Mouse (Mus musculus): ENCODE measurements at regions not wholly inside any gene's neighbourhood (a gene's known extent, or its start where the extent isn't known, plus 50 kb on each side); places are given as distances from the start of the nearest gene placed in this dataset.

DNA sequence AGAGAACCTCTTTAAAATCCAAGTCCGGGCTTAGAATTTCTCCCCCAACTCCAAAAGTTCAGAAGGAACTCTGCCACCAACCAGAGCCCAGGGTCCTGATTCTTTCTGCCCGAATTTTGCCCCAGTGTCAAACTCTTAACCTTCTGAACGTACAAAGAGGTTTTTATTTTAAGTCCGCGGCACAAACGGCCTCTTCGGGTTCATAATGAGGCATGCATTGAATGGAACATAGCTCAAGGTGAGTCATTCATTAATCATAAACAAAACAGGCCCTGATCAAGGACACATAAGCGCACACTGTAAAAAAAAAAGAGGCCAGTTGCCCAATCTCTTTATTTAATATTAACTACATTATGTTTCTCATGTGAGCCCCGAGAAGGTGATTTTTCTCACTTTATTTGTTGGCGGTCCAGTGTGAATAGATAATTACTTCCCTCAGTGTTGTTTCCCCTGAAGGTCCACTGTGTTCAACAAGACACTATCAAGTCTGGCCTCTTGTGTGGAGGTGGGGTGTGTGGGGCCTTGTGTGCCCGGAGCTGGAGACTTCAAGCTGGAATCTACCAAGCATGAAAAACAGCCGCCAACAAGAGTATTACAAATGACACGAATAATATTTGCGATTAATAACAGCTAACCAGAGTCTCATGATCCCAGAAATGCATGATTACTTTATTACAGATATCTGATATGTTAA is 241.1 kb upstream of the Sall1 start:
- DNase-seq (ENCODE audit: low read depth, low spot score), result no peak

DNA sequence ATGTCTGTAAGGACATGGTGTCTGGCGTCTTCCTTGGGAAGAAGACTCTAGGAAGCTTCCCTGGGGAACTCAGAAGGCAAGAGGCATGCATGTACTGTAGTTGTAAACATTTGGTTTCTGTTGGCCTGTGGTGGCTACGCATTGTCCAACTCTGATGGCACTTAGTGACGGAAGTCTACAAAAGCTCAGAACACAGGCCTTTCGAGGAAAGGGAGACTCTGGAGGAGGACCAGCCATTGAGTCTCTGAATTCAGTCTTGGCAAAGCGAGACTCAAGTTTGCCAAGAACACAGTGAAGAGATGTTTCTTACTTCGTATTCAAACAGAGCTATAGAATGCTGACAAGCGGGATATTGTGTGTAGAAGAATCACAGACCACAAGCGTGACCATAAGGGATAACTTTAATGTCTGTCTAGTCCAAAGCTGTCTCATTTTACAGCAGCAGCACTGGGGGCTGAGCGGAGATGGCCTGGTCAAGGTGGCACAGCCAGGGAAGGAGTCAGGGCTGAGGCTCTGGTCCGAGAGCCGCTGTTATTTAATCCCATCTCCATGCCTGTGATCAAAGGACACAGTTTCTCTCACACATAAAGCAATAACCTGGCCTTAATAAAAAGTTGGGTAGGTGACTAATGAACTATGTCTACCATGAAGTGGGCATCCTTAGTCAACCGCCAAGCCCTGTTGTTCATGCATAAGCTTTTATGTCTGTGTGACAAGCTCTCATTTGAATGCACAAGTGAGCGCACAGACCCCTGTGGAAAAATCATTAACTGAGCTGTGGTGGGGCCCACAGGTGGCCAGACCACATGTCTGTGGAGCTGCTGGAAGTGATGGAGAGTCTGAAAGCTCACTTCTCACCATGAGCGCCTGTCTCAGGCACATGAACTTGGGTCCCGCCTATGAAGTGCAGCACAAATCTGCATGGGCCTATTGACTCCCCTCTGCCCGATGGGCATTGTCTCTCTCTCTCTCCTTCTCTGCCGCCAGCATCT is 239.4 kb upstream of the Sall1 start:
- DNase-seq (ENCODE audit: low read depth, low spot score), result no peak

DNA sequence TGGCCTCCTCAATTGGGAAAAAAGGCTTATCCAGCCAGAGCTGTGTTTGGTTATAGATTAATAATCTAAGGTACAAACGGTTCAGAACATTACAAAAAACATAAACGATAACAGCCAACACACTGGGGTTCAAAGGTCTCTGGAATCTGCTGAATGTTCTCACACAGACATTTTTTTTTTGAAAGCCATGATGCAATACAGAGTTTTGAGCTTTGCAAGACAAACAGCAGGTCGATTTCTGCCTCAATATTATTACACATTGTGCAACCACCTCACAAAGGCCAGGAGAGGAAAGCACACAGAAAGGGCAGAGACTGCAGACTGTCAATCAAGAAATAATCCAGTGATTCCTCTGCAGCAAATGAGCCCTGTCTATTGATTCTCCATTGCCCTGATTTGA is 235.9 kb upstream of the Sall1 start:
- no peak for DNase-seq (ENCODE audit: low read depth, low spot score)

DNA sequence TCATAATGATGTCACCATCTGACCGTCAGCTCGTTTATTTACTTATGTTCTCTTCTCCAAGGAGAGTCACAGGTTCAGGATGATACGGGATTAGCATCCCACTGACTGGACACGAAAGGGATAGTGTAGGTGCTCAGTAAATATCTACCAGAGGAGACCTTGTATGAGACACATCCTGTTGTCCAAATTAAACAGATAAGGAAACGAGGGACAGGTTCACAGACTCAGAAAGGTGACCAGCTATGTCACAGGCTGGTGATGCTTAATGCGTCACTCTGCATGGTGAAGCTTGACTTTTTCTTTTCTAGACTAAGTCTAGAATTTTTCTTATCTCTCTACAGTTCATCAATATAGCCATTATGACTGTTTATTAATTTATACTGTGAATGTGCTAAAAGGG is 235.2 kb upstream of the Sall1 start:
- no peak for DNase-seq (ENCODE audit: low read depth, low spot score)

DNA sequence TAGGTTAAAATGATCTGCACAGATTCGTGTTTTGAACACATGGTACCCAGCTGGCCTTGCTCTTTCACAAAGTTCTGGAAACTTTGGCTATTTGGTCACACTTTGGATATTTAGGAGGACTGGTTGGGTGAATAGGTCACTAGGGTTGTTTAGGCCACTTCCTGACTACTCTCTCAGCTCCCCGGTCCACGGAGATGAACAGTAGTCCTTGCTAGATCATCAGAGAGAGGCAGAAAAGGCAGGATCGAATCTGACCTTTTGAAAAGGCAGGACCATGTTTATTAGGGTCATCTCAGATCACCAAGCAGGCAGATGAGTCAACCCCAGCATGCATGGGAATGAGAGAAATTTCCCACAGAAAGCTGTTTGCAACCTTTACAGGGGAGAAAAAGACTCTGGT is 229.3 kb upstream of the Sall1 start:
- DNase-seq (ENCODE audit: low read depth, low spot score), result no peak

DNA sequence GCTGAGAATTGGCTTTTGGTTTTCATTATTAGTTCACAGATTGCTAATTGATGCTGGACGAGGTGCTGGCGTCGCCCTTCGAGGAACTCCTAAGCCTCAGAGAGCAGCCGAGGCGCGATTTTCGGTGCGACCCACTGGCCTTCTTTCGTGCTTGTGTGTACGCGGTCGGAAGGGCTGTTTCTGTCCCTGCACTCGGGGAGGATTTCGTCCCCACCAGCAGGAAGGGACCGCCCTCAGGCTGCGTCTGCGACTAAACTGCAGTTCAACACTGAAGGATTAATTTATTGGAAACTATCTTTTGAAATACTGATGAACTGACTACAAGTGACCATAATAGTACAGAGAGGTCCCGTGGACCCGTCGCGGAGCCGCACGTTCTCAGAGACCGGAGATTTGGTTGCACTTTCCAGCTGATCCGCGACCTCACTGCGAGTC is 228.4 kb upstream of the Sall1 start:
- peak; percentile 29 for DNase-seq (ENCODE audit: low read depth, low spot score)

DNA sequence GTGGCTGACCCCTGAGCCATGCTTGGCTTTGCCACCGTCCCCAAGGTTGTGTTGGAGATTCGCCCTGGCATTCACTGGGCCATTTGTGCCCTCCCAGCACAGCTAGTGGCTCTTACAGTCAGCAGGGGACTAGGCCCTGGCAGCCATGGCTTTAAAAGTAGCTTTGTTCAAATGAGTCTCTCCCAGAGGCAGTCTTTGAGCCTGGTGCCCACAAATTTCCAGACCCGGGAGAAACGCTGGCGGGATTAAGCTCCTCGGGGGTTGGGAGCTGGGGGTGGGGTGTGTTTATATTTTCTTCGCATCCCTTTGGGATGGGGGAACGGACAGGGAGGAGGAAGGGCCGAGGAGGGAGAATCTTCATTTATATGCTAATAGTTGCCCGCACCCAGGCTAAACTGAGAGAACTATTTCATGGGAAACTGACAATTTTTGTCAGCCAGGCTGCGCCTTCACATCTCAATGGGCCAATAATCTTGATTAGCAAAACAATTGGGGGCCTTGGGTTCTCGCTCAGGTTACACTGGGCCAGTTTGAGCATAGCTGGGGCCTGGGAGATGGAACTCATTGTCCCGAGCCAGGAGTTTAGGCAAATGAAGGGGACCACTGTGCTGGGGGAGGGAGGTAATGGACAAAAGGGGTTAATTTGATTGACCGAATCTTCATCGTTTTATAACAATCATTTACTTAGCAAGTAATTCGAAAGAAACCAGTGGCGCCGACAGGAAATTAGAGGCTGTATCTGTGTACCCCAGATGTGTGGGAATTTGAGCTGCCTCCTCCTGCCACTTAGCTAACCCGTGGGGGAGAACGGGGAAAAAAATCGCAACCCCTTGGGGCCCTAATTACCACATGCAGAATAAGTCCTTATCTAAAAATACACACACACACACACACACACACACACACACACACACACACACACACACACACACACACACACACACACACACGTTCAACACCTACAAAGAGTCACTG is 227.7 kb upstream of the Sall1 start:
- peak; percentile 70 for DNase-seq (ENCODE audit: low read depth, low spot score)

DNA sequence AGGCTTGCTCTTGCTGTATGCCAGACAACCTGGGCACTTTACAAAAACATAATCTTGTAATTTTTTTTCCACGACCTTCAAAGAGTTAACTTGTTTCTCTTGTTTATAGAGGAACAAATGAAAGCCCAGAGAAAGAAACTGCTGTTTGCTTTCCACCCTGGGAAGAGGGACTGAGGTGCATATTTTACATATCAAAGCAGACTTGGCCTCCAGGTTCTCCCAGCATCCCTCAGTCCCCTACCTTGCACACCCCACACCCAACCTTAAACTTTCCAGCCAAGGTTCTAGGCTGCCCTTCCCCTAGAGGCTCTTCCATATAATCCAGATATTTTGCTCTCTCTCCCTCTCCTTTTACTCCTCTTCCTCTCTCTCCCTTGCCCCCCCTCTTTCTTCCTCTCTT is 226.0 kb upstream of the Sall1 start:
- DNase-seq (ENCODE audit: low read depth, low spot score), result peak; percentile 18

DNA sequence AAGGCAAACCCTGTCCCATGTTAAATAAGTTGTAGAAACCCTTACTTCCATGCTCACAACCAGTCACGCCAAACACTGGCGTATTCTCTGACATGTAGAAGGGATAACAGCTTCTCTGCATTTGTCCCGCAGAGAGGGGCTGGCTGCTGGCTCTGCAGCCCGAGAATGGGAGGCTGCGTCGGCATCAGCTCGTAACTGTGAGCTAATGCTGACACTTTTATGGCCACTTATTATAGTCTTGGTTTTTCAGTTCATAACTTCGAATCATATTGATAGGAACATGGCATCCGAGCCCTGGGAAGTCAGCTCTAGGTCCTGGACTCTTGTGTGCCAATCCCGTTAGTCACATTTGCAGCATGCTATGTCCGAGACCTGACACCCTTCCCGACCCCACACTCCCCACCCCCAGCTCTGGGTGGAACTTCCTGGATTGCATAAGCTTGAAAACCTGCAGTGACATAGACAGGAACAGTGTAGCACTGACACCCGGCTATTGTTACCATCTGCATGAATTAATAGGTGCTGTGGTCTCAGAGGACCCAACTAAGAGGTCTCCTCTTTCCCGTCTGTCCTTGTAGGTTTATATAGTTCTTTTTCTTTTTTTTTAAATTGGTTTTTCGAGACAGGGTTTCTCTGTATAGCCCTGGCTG is 217.3 kb upstream of the Sall1 start:
- DNase-seq (ENCODE audit: low read depth, low spot score), result no peak

DNA sequence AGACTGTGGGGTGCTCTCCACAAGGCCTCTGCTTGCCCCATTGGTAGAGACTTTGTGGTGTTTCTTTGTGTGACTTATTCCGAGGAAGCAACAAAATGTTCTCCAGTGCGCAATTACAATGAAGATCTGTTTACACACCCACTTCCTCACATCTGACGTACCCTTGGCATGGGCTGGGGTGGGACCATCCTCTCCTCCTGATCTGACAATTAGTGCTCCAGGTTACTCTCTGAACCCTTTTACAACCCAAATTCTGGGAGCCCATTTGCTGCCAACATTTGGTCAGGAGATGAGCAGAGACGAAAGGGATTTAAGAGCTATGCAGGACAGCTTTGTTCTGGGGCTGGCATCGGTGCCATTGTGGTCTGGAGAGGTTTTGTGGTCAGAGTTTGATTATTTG is 215.9 kb upstream of the Sall1 start:
- no peak for DNase-seq (ENCODE audit: low read depth, low spot score)

DNA sequence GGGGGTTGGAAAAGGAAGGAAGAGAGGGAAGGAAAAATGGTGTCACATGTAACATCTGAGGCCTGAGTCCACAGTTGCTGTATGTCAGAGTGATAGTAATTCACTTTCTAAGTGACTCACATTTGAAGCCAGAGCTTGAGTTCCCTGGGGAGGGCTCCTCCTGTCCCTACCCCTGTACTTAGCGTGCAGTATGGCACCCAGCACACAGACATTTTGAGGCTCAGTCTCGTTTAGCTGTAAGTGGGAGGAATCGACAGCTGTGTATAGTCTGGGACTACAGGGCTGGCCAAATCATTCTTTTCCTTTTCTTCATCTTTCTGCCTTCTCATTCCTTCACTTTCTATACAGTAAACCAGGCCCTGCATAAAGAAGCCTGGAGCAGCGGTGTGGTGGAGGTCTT is 202.4 kb upstream of the Sall1 start:
- no peak for DNase-seq (ENCODE audit: low read depth, low spot score)

DNA sequence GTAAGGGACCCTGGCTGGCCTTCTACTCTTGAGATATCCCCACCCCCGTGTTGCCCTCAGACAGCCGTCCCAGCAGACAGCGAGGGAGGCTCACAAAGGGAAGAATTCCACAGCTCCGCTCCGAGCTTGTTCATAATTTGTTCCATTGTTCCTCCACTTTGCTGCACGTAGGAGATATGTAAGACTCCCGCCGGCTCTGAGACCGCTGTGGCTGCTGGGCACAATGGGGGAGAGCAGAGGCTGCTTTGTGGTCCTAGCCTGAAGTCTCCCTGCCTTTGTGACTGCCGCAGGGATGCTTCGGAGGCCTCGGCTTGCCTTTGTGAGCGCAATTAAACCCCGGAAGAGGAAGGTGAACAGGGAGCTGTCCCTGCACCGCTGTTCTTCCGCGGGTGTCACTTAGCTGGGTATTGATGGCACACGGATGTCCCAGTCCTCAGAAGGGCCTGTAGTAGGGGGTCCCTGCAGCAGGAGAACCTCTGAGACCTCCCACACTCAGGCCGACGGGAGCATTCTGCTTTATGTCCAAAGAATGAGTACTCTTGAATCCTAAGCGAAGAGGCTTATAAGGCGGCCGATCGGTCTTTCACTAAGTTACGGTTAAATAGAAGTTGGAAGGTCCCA is 201.3 kb upstream of the Sall1 start:
- peak; percentile 14 for DNase-seq (ENCODE audit: low read depth, low spot score)

DNA sequence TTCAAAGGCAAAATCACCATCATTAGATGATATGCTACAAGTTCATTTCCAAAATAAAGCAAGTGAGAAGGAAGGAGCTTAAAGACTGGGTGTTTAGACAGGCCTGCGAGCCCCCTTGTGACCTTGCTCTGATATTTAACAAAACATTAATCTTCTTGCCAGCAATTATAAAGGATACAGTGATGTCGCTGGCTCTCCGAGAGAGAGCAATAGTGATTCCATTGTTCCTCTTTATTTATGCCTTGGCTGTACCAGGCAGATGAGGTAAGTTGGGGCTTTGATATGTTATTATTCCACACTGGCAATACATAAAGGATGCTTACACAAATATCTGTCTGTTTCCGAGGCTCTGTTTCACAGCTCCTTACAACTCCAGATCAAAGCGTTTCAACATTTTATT is 197.7 kb upstream of the Sall1 start:
- no peak for DNase-seq (ENCODE audit: low read depth, low spot score)

DNA sequence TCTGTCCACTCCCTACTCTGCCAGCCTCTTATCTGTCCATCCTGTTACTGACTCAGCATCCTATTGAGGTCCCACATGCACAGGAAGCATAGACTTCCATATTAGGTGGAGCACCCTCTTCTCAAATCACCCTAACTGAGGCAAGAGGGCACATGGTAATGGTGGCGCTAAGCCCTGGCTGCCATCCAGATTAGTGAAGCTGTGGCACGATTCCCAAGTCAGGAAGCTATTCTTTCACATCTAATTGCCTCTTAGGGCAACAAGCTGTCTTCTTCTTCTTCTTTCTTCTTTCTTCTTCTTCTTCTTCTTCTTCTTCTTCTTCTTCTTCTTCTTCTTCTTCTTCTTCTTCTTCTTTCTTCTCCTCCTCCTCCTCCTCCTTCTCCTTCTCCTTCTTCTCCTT is 195.7 kb upstream of the Sall1 start:
- DNase-seq (ENCODE audit: low read depth, low spot score), result no peak

DNA sequence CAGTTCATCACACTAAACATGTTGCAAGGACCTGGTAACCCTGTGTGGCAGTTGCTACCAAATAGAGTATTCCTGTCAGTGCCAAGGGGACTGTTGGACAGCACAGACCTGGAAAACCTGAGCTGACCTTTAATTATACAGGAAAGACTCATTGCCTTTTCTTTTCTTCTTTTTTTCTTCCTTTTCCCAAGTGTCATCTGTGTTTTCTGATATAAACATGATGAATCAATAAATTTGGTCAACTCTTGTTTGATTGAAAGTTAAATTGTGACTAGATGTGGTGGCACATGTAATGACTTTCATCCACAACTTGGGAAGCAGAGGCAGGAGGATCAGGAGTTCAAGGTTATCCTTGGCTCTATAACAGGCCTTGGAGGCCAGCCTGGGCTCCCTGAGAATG is 190.1 kb upstream of the Sall1 start:
- DNase-seq (ENCODE audit: low read depth, low spot score), result no peak

DNA sequence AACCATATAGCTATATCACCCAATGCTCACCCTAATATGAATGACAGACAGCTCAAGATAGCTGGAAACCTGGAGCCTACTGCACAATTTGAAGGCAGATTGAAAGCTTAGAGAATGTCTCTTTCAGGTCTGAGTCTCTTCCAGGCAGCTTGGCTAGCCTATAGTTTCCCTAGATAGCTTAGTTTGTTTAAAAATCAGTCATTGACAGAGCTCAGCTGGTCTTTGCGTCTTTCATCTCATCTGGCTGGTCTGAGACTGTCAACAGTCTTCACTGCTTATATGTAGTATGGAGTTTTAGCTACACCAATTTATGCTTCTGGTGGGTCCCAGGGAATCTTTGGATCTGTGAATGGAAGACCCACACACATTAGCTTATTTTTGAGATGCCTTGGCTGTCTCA is 188.4 kb upstream of the Sall1 start:
- no peak for DNase-seq (ENCODE audit: low read depth, low spot score)

DNA sequence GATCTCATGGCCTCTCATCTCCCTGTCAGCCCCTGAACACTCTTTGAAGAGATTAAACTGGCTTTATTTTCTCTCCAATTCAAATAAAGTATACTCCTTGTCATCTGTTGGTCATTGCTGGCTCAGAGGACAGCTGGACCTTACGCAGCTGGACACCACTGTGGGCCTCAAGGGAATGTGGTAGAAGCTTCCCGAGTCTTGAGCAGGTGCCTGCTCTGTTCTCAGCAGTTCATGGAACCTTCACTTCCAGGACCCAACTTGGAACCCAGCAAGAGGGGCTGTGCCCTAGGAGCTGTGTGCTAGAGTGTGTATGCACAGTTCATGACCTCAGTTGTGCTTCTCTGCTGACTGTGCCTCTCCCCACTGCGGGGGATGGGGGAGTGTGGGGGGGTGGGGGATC is 185.2 kb upstream of the Sall1 start:
- no peak for DNase-seq (ENCODE audit: low read depth, low spot score)

DNA sequence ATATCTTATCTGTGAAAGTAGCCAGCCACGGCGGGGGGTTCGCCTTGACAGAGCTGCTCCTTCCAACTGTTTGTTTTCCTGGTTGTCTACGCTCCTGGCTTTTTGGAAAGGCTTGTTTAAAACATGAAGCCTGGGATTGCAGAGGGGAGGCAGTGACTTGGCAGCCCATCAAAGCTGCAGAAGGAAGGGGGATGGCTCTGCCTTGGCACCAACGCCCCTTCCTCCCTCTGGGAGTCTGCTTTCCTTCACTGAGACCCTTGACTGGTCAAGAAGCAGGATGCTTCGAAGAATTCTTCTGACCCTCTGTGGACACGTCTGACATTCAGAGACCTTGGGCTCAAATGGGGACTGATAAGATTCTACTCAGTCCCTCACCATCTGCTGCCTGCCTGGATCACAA is 176.9 kb upstream of the Sall1 start:
- no peak for DNase-seq (ENCODE audit: low read depth, low spot score)

DNA sequence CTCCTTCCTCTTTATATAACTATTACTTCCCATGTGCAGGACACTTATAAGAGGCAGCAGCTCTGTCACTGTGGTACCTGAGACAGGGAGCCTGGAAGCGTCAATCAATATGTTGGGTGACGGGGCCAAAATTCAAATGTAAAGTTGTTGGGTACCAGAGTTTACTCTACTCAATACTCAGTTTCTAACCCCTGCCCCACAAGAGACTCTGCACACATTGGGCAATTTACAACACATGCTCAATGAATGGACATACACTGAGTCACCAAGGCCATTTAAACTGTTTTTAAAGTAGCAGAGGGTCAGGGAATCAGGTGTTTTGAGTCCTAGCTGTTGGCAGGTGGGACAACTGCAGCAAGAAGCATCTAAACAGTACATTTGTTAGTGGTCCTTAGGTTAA is 176.4 kb upstream of the Sall1 start:
- DNase-seq (ENCODE audit: low read depth, low spot score), result no peak

DNA sequence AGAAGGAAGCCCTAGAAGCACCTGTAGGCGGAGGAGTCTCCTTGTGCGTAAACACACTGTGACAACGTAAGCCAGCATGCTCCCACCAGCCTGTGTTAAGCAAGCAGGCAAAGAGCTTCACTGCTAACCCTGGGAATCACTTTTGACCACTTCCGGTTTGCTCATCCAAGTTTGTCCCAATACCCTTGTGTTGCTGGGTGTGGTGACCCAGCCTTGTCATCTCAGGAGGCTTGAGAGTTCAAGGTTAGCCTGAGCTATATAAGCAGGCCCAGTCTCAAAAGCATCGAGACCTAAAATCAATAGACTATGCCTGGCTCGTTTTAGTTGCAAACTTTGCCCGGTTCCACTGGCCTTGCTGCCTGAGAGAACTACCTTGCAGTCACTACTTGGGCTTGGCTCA is 175.2 kb upstream of the Sall1 start:
- no peak for DNase-seq (ENCODE audit: low read depth, low spot score)

DNA sequence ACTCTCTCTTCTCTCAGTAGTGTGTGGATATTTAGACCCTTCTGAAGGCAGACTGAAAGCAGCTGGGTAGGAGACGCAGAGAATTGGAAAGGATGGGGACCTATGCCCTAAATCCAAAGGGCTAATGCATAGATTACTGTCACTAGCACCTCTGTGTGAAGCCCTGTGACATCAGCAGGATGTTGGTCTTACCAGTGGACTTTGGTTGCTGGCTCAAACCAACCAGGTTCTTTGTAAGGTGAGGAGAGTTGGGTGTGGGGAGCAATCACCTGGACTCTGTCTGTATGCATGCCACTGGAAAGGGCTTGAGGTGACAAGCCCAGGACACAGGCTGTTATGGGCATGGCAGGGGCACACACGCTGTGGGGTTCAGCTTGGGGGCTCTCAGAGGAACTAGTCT is 173.7 kb upstream of the Sall1 start:
- DNase-seq (ENCODE audit: low read depth, low spot score), result no peak
